8 mouse cellular contexts compared by ENCODE assay signal in genomic region chr2:122765794-122766145, GRCm38 (mm10). TPM values are rescaled to one million over a fixed set of nuclear protein-coding genes. Genes with fewer than 3 reads are reported as not detected.
DNase-seq lines count a peak whose midpoint lies in the region; ATAC-seq and TF ChIP-seq lines count a peak whose summit lies in the region.

No protein-coding gene starts in this region.

- WGBS in lung, embryonic 14.5 days, result 36% methylated on average over 3 of the region's 3 CpGs
- 28% methylated on average over 3 of the region's 3 CpGs for WGBS in embryonic facial prominence, embryonic 13.5 days
- 30% methylated on average over 3 of the region's 3 CpGs for WGBS in intestine, postnatal 0 days
- WGBS in neural tube, embryonic 15.5 days, result 32% methylated on average over 3 of the region's 3 CpGs

- 0 out of 2 replicates have a peak, but pooled peaks cover 5% of the 10 kb centered on the region for H3K27me3 ChIP-seq in lung, embryonic 14.5 days (ENCODE audit: insufficient read depth, low read length)
- H3K27me3 ChIP-seq in embryonic facial prominence, embryonic 13.5 days, result peaks cover 43% of the 10 kb centered on the region
- H3K27me3 ChIP-seq in intestine, postnatal 0 days (replicated peaks; ENCODE audit: control insufficient read depth, insufficient read depth, low read length), result no peaks in the 10 kb centered on the region
- peaks cover 37% of the 10 kb centered on the region for H3K27me3 ChIP-seq in neural tube, embryonic 15.5 days (replicated peaks)

- peak overlapping the region; percentile 45 for H3K4me3 ChIP-seq in lung, embryonic 14.5 days (ENCODE audit: low read depth, low read length)
- peak overlapping the region; percentile 47 for H3K4me3 ChIP-seq in embryonic facial prominence, embryonic 13.5 days
- H3K4me3 ChIP-seq in intestine, postnatal 0 days (ENCODE audit: low read depth, low read length), result peak overlapping the region; percentile 62
- H3K4me3 ChIP-seq in neural tube, embryonic 15.5 days (replicated peaks), result peak overlapping the region; percentile 41

- no peak for TF ChIP-seq CTCF in lung, embryonic 14.5 days (IDR thresholded peaks at IDR 0.05; ENCODE audit: low read depth)
- TF ChIP-seq CTCF in intestine, postnatal 0 days (IDR thresholded peaks at IDR 0.05; ENCODE audit: low read depth), result no peak

- peak overlapping the region; percentile 83 for H3K4me2 ChIP-seq in lung, embryonic 14.5 days
- peak overlapping the region; percentile 89 for H3K4me2 ChIP-seq in embryonic facial prominence, embryonic 13.5 days
- H3K4me2 ChIP-seq in intestine, postnatal 0 days (replicated peaks; ENCODE audit: low read depth), result peak overlapping the region; percentile 84
- peak overlapping the region; percentile 78 for H3K4me2 ChIP-seq in neural tube, embryonic 15.5 days

- no peak overlapping the region for H3K27ac ChIP-seq in lung, embryonic 14.5 days (ENCODE audit: low read depth)
- no peak overlapping the region for H3K27ac ChIP-seq in embryonic facial prominence, embryonic 13.5 days
- peak overlapping the region; percentile 78 for H3K27ac ChIP-seq in intestine, postnatal 0 days (ENCODE audit: low read depth, low read length)
- H3K27ac ChIP-seq in neural tube, embryonic 15.5 days (replicated peaks), result no peak overlapping the region

- no peak for ATAC-seq in lung, embryonic 14.5 days (ENCODE audit: insufficient read depth)
- no peak for ATAC-seq in embryonic facial prominence, embryonic 13.5 days (ENCODE audit: insufficient number of reproducible peaks, insufficient read depth, low FRiP score, low TSS enrichment, low read depth)
- ATAC-seq in intestine, postnatal 0 days, result peak; percentile 27
- no peak for ATAC-seq in neural tube, embryonic 15.5 days (ENCODE audit: low FRiP score)

- H3K36me3 ChIP-seq in lung, embryonic 14.5 days (ENCODE audit: insufficient read depth), result no peaks in the 10 kb centered on the region
- no peaks in the 10 kb centered on the region for H3K36me3 ChIP-seq in embryonic facial prominence, embryonic 13.5 days
- no peaks in the 10 kb centered on the region for H3K36me3 ChIP-seq in intestine, postnatal 0 days (ENCODE audit: control insufficient read depth, insufficient read depth)
- H3K36me3 ChIP-seq in neural tube, embryonic 15.5 days, result no peaks in the 10 kb centered on the region

- H3K9ac ChIP-seq in lung, embryonic 14.5 days, result peak overlapping the region; percentile 60; the same call in 1 of the 2 replicates
- peak overlapping the region; percentile 68 for H3K9ac ChIP-seq in embryonic facial prominence, embryonic 13.5 days
- H3K9ac ChIP-seq in intestine, postnatal 0 days (ENCODE audit: low read depth, low read length), result peak overlapping the region; percentile 67
- peak overlapping the region; percentile 27; the same call in 1 of the 2 replicates for H3K9ac ChIP-seq in neural tube, embryonic 15.5 days (replicated peaks)

- no peaks in the 10 kb centered on the region for H3K9me3 ChIP-seq in lung, embryonic 14.5 days (ENCODE audit: low read depth, low read length)
- no peaks in the 10 kb centered on the region for H3K9me3 ChIP-seq in embryonic facial prominence, embryonic 13.5 days
- H3K9me3 ChIP-seq in intestine, postnatal 0 days (ENCODE audit: control insufficient read depth), result no peaks in the 10 kb centered on the region
- no peaks in the 10 kb centered on the region for H3K9me3 ChIP-seq in neural tube, embryonic 15.5 days (replicated peaks)

- H3K4me1 ChIP-seq in lung, embryonic 14.5 days (ENCODE audit: insufficient read depth), result no peaks in the 10 kb centered on the region
- H3K4me1 ChIP-seq in embryonic facial prominence, embryonic 13.5 days, result peaks cover 9% of the 10 kb centered on the region
- H3K4me1 ChIP-seq in intestine, postnatal 0 days (replicated peaks; ENCODE audit: control insufficient read depth, insufficient read depth, low read length), result peaks cover 2% of the 10 kb centered on the region; the same call in 1 of the 2 replicates
- H3K4me1 ChIP-seq in neural tube, embryonic 15.5 days, result peaks cover 9% of the 10 kb centered on the region

- DNase-seq in lung, embryonic 14.5 days, result no peak
- no peak for DNase-seq in lung, adult 18-20 months
- no peak for DNase-seq in adrenal gland, postnatal 4 days (ENCODE audit: low spot score in 2 of 2)
- DNase-seq in spleen, postnatal 10 days (ENCODE audit: low spot score in 2 of 2), result no peak
- DNase-seq in cerebellum, adult 18-20 months, result no peak

RNA-seq across cellular contexts. Expression of gene Sqor, which starts 0.7 kb away (rescaled TPM):
- 5.6 and 6.3 TPM in 2 replicates for polyA plus RNA-seq in lung, embryonic 14.5 days (2014; fragmentation: Nextera tagmentation; extraction: Ambion mirVana)
- 4.7 and 5.8 TPM in 2 replicates for polyA plus RNA-seq in embryonic facial prominence, embryonic 13.5 days (2015; fragmentation: Nextera tagmentation; extraction: Ambion mirVana)
- 58.3 and 62.2 TPM in 2 replicates for polyA plus RNA-seq in intestine, postnatal 0 days (2015; fragmentation: Nextera tagmentation; extraction: Ambion mirVana)
- polyA plus RNA-seq in neural tube, embryonic 15.5 days (2015; fragmentation: Nextera tagmentation; extraction: Ambion mirVana), result 3.2 and 6.3 TPM in 2 replicates
- total RNA-seq in adrenal gland, postnatal 4 days (2021), result 10 to 100 TPM; 30.3 to 35.1 TPM

RNA-seq across cellular contexts. Expression of gene Bloc1s6, which starts 27.5 kb away (rescaled TPM):
- polyA plus RNA-seq in lung, embryonic 14.5 days (2014; fragmentation: Nextera tagmentation; extraction: Ambion mirVana), result 40.6 and 43.3 TPM in 2 replicates
- polyA plus RNA-seq in embryonic facial prominence, embryonic 13.5 days (2015; fragmentation: Nextera tagmentation; extraction: Ambion mirVana), result 50.9 and 56.1 TPM in 2 replicates
- polyA plus RNA-seq in intestine, postnatal 0 days (2015; fragmentation: Nextera tagmentation; extraction: Ambion mirVana), result 34.6 and 38.3 TPM in 2 replicates
- polyA plus RNA-seq in neural tube, embryonic 15.5 days (2015; fragmentation: Nextera tagmentation; extraction: Ambion mirVana), result 80.0 and 87.8 TPM in 2 replicates
- 10 to 100 TPM; 31.7 to 34.1 TPM for total RNA-seq in adrenal gland, postnatal 4 days (2021)
